Mouse (Mus musculus) stomach, postnatal 0 days (tissue): ENCODE data around the gene Btbd35f5. TPM values are rescaled to one million over a fixed set of nuclear protein-coding genes. Genes with fewer than 3 reads are reported as not detected.
"Not testable (repeated sequence)": the region's sequence is repeated elsewhere in the genome, so short reads cannot be mapped to it uniquely, and the experiment has no call there.

Source experiments
- ATAC-seq: fragments of 200-750 bp; cut with Nextera tagmentation; 2 replicates; pipeline ENCODE4 v1.8.0; 2017; ENCODE audit not compliant: low FRiP score, low TSS enrichment
- DNase-seq: peaks from one replicate; pipeline ENCODE4 v3.0.0-alpha.2; 2016; ENCODE audit warnings: low spot score
- H3K27ac ChIP-seq: fragments of 300-500 bp; sonication (generic); replicated peaks from 2 replicates; pipeline ENCODE4 v1.5.1; 2014; ENCODE audit warnings: mild to moderate bottlenecking, control low read depth
- H3K27me3 ChIP-seq: fragments of 300-500 bp; sonication (generic); 2 replicates; pipeline ENCODE4 v1.6.1; 2014; ENCODE audit warnings: low read length; ENCODE audit not compliant: control insufficient read depth, insufficient read depth
- H3K36me3 ChIP-seq: fragments of 300-500 bp; sonication (generic); 2 replicates; pipeline ENCODE4 v1.6.1; 2014; ENCODE audit warnings: low read length, mixed read lengths; ENCODE audit not compliant: control insufficient read depth, insufficient read depth
- H3K4me1 ChIP-seq: fragments of 300-500 bp; sonication (generic); replicated peaks from 2 replicates; pipeline ENCODE4 v1.6.1; 2014; ENCODE audit warnings: antibody characterized with exemption; ENCODE audit not compliant: control insufficient read depth, insufficient read depth
- H3K4me2 ChIP-seq: fragments of 300-500 bp; sonication (generic); replicated peaks from 2 replicates; pipeline ENCODE4 v1.6.1; 2014; ENCODE audit warnings: low read depth, mild to moderate bottlenecking, control low read depth, moderate library complexity
- H3K4me3 ChIP-seq: fragments of 300-500 bp; sonication (generic); 2 replicates; pipeline ENCODE4 v1.5.1; 2014; ENCODE audit warnings: low read depth, low read length, control low read depth
- H3K9ac ChIP-seq: fragments of 300-500 bp; sonication (generic); 2 replicates; pipeline ENCODE4 v1.6.1; 2014; ENCODE audit warnings: mild to moderate bottlenecking, low read length, control low read depth, mixed read lengths
- H3K9me3 ChIP-seq: fragments of 300-500 bp; sonication (generic); 2 replicates; pipeline ENCODE4 v1.6.1; 2016; ENCODE audit warnings: low read length; ENCODE audit not compliant: control insufficient read depth
- WGBS: fragments of 180-500 bp; shearing (Covaris S2); extraction: QIAGEN DNeasy Blood & Tissue Kit; methylation state at CpG from one replicate; pipeline ENCODE4 v1.1.7; 2014; 5-methylcytosine and 5-hydroxymethylcytosine counted together
- polyA plus RNA-seq: library from polyadenylated mRNA; unstranded; fragments of >200 nt; fragmentation: Nextera tagmentation; extraction: Ambion mirVana; gene quantifications from 2 replicates; pipeline ENCODE4 v1.2.1, GENCODE M21; 2015

The Btbd35f5 gene
- not detected in 2 replicates for polyA plus RNA-seq

- H3K4me3 ChIP-seq, DNase-seq, H3K4me2 ChIP-seq, H3K9ac ChIP-seq, H3K4me1 ChIP-seq, H3K27me3 ChIP-seq, H3K27ac ChIP-seq, ATAC-seq, H3K36me3 ChIP-seq, H3K9me3 ChIP-seq: not testable (repeated sequence)
- WGBS, result no CpG with 5 or more reads among the region's 3 CpGs
Observed at GRCm38 (mm10) chrX:32973597-32973996, at the start of gene Btbd35f5. Gene Btbd35f5, plus strand, starts transcription at chrX:32973897.

GRCm38 (mm10) chrX:32941468-32941867 lies 32.2 kb upstream of the Btbd35f5 start, which contains the start of gene Gm21789:
Gene Gm21789, plus strand, starts transcription at chrX:32941768.
- H3K4me1 ChIP-seq, H3K4me2 ChIP-seq, H3K9me3 ChIP-seq, H3K27ac ChIP-seq, H3K36me3 ChIP-seq, DNase-seq, H3K27me3 ChIP-seq, ATAC-seq, H3K9ac ChIP-seq, H3K4me3 ChIP-seq: not testable (repeated sequence)
- WGBS, result no CpG with 5 or more reads among the region's 1 CpGs

Other genes starting within 250 kb of the Btbd35f5 start
- gene Btbd35f21, start 247.8 kb upstream of the Btbd35f5 start, polyA plus RNA-seq, result not detected in 2 replicates
- not detected in 2 replicates for gene Btbd35f30, start 79.3 kb upstream of the Btbd35f5 start, polyA plus RNA-seq
- gene Gm21789, start 32.1 kb upstream of the Btbd35f5 start, polyA plus RNA-seq, result not detected in 2 replicates